Mouse (Mus musculus): Measurements from ENCODE around the gene Zfp651. TPM values are rescaled to one million over a fixed set of nuclear protein-coding genes. Genes with fewer than 3 reads are reported as not detected.

Gene Zfp651
- polyA plus RNA-seq, 1 experiment: 36.6 TPM

DNA sequence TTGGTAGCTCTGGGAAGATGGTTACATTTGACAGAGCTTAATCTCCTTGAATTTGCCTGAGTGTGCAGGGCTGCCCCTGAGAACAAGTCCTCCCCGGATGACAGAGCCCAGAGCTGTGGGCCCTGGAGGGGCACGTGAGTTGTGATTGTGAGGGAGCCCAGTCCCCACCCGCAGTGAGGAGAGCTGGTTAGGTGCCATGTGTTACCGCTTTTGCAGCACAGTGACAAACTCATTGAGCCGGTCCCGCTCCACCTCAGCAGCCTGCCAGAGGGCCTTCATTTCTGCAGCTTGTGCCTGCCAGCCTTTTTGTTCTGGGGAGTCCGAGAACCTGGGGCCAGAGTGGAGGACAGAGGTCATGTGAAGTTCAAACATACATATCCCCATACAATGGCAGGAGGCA, 48.8 kb downstream of the Zfp651 start:
- no peak overlapping the region for H3K4me3 ChIP-seq (ENCODE audit: insufficient read depth, low read length)
- H3K27ac ChIP-seq (ENCODE audit: insufficient read depth, low read length): no peak overlapping the region
- no peak for TF ChIP-seq POLR2A (IDR thresholded peaks at IDR 0.05; ENCODE audit: low read depth, low read length)
- no peak for TF ChIP-seq CTCF (IDR thresholded peaks at IDR 0.05; ENCODE audit: borderline replicate concordance, insufficient read depth, low read length)
- H3K4me1 ChIP-seq (ENCODE audit: control insufficient read depth, insufficient read depth, low read length): peaks cover 9% of the 10 kb centered on the region

GRCm38 (mm10) chr9:121808511-121808910, 49.4 kb downstream of the Zfp651 start:
- no peak overlapping the region for H3K27ac ChIP-seq (ENCODE audit: insufficient read depth, low read length)
- H3K4me3 ChIP-seq (ENCODE audit: insufficient read depth, low read length): no peak overlapping the region
- H3K4me1 ChIP-seq (ENCODE audit: control insufficient read depth, insufficient read depth, low read length): peaks cover 5% of the 10 kb centered on the region; the same call in 1 of the 2 replicates
- no peak for TF ChIP-seq CTCF (IDR thresholded peaks at IDR 0.05; ENCODE audit: borderline replicate concordance, insufficient read depth, low read length)
- no peak for TF ChIP-seq POLR2A (IDR thresholded peaks at IDR 0.05; ENCODE audit: low read depth, low read length)

DNA sequence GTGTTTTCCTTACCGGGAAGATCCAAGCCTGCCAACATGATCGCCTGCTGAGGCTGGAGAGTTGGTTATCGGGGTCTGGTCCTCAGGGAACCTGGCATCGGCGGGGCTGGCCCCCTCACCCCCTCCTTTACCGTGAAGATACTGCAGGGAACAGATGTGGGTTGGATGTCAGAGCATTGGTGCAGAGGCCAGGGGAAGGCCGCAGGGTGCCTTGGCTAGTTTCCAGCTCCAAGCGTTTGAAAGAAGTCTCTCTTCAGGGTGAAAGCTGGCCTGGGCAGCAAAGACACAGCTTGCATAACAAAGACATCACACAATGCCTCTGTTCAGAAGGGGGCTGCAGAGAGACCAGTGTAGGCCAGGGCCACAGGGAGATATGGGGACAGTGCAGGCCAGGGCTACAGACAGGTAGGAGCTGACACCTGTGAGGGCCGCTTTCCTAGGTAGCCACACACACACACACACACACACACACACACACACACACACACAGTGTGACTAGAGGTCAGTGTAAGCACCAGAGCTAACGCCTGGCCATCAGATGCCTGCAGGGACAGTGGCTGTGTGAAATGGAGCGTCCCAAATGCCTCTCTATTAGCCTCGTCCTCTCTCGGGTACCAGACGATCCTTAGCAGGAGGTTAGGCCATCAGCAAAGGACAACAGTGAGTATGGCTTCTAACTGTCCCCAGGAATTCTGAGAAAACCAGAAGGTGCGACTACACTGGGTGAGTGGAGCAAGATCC, 51.1 kb downstream of the Zfp651 start:
- H3K4me3 ChIP-seq (ENCODE audit: insufficient read depth, low read length): no peak overlapping the region
- no peak overlapping the region for H3K27ac ChIP-seq (ENCODE audit: insufficient read depth, low read length)
- no peak for TF ChIP-seq CTCF (IDR thresholded peaks at IDR 0.05; ENCODE audit: borderline replicate concordance, insufficient read depth, low read length)
- no peak for TF ChIP-seq POLR2A (IDR thresholded peaks at IDR 0.05; ENCODE audit: low read depth, low read length)
- no peaks in the 10 kb centered on the region for H3K4me1 ChIP-seq (ENCODE audit: control insufficient read depth, insufficient read depth, low read length)

DNA sequence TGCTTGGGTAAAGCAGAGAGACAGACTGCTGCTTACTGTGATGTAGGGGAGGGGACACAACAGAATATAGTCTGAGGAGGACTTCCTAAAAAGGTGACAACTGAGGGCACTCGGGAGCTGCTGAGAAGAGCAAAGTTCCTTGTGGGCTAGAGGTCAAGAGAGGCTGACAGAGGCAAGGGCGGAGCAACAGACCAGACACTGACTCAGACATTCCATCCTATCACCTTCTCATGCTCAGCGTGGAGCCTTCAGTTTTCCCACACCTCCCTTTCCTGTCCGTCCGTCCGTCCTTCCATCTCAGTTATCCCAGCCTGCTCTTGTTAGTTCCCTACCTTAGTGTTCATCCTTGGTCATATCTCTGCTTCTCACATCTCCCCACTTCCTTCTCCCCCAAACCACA, 56.1 kb downstream of the Zfp651 start:
- Histone ChIP-seq H3K4me3 (ENCODE audit: insufficient read depth, low read length) (no peak overlapping the region), H3K4me1 (ENCODE audit: control insufficient read depth, insufficient read depth, low read length) (no peaks in the 10 kb centered on the region), H3K27ac (ENCODE audit: insufficient read depth, low read length) (no peak overlapping the region)
- TF ChIP-seq CTCF (IDR thresholded peaks at IDR 0.05; ENCODE audit: borderline replicate concordance, insufficient read depth, low read length): no peak
- no peak for TF ChIP-seq POLR2A (IDR thresholded peaks at IDR 0.05; ENCODE audit: low read depth, low read length)

DNA sequence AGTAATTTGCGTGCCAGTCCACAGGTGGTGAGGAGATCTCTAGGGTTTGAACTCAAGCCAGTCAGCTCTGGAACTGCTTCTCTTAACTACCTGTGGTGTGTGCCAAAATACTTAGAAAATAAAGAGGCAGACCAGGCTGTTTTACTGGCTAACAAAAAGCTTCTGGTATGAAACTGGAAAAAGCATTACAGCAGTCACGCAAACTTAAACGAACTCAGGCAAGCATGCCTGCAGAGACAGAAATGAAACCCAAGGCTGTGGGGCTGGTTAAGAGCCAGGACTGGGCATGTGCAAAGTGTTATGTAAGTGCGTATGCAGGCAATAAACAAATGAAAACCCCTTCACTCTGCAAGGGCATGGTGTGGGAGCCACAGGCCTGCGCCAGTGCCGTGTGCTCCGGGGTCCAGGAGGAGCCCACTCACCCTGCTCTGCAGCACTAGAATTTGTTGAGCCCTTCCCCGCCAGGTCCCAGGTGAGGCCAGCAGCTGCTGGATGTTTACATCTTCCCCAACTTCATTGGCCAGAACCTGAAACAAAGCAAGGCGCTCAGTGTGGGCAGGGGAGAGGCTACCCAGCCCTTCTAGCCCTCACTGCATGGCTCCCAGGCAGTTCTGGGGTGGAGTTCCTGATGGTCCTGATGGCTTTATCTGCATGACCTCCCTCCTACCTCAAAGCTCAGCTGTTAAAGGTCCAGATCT, 60.1 kb downstream of the Zfp651 start:
- TF ChIP-seq POLR2A (IDR thresholded peaks at IDR 0.05; ENCODE audit: low read depth, low read length) (no peak), CTCF (IDR thresholded peaks at IDR 0.05; ENCODE audit: borderline replicate concordance, insufficient read depth, low read length) (no peak)
- no peak overlapping the region for H3K4me3 ChIP-seq (ENCODE audit: insufficient read depth, low read length)
- no peak overlapping the region for H3K27ac ChIP-seq (ENCODE audit: insufficient read depth, low read length)
- H3K4me1 ChIP-seq (ENCODE audit: control insufficient read depth, insufficient read depth, low read length): no peaks in the 10 kb centered on the region

DNA sequence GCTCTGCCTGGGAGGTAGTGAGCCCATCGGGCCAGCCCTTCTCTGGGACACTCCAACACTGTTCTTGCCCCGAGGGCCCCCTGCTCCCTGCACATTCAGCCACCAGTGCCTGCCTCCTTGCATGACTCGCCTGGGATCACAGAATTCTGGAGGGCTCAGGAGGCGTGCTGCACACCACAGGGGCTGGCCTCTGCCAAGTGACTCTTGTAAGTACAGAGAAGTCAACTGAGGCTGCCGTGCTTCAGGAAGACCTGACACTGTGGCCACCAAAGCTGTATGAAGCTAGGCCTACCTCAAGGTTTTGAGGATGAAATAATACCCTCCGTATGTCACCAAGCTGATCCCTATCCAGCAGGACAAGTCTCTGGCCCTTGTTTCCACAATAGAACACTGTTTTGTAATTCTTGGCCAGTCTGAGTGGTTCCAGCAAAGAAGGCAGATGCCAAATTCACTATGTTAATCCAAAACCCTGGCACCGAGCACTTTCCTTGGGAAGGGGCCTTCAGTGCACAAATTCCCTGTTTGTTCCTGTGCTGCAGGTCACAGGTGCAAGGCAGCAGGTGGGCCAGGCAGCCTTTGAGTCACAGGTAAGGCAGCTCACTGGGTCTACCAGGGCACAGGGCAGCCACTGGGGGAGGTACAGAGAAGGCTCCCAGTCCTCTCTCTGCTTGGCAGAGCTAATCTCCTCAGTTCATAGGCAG, 60.8 kb downstream of the Zfp651 start:
- no peak overlapping the region for H3K27ac ChIP-seq (ENCODE audit: insufficient read depth, low read length)
- no peak for TF ChIP-seq CTCF (IDR thresholded peaks at IDR 0.05; ENCODE audit: borderline replicate concordance, insufficient read depth, low read length)
- no peak for TF ChIP-seq POLR2A (IDR thresholded peaks at IDR 0.05; ENCODE audit: low read depth, low read length)
- no peaks in the 10 kb centered on the region for H3K4me1 ChIP-seq (ENCODE audit: control insufficient read depth, insufficient read depth, low read length)
- no peak overlapping the region for H3K4me3 ChIP-seq (ENCODE audit: insufficient read depth, low read length)

DNA sequence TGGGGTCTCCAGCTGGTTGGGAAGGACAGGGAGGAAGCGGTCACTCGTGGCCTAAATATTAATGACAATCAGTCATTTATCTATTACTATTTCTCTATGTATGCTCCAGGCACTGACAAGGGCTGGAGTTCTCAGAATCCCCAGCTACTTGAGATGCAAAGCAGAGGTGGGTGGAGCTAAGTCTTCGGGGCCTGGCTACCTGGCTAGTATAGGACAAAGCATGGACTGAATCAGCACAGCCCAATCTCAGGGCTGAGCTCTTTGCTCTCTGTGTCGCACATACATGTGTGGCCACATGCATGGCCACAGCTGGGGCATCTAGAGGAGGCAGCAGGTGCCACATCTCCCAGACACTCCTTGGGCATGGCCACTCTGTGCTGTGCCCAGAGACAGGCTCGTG, 61.6 kb downstream of the Zfp651 start:
- Histone ChIP-seq H3K4me1 (ENCODE audit: control insufficient read depth, insufficient read depth, low read length) (no peaks in the 10 kb centered on the region), H3K4me3 (ENCODE audit: insufficient read depth, low read length) (no peak overlapping the region), H3K27ac (ENCODE audit: insufficient read depth, low read length) (no peak overlapping the region)
- no peak for TF ChIP-seq CTCF (IDR thresholded peaks at IDR 0.05; ENCODE audit: borderline replicate concordance, insufficient read depth, low read length)
- no peak for TF ChIP-seq POLR2A (IDR thresholded peaks at IDR 0.05; ENCODE audit: low read depth, low read length)

Other genes starting within 250 kb of the Zfp651 start
- not detected in 2 replicates for gene Lyzl4, start 117.2 kb upstream of the Zfp651 start, polyA plus RNA-seq (2011; ENCODE audit: insufficient read length, low read depth, missing spikeins)
- gene Vipr1, start 116.6 kb upstream of the Zfp651 start, polyA plus RNA-seq (2011; ENCODE audit: insufficient read length, low read depth, missing spikeins): 0.14 TPM in 1 of 2 replicates, not detected in the other
- 9.3 and 11.2 TPM in 2 replicates for gene Sec22c, start 53.8 kb upstream of the Zfp651 start, polyA plus RNA-seq (2011; ENCODE audit: insufficient read length, low read depth, missing spikeins)
- gene Ss18l2, start 49.0 kb upstream of the Zfp651 start, polyA plus RNA-seq (2011; ENCODE audit: insufficient read length, low read depth, missing spikeins): 46.9 and 59.7 TPM in 2 replicates
- gene Nktr, start 40.2 kb upstream of the Zfp651 start, polyA plus RNA-seq (2011; ENCODE audit: insufficient read length, low read depth, missing spikeins): 134 and 169 TPM in 2 replicates
- not detected in 2 replicates for gene Klhl40, start 18.3 kb downstream of the Zfp651 start, polyA plus RNA-seq (2011; ENCODE audit: insufficient read length, low read depth, missing spikeins)
- not detected in 2 replicates for gene Hhatl, start 33.2 kb downstream of the Zfp651 start, polyA plus RNA-seq (2011; ENCODE audit: insufficient read length, low read depth, missing spikeins)
- not detected in 2 replicates for gene Ccdc13, start 80.1 kb downstream of the Zfp651 start, polyA plus RNA-seq (2011; ENCODE audit: insufficient read length, low read depth, missing spikeins)
- gene Higd1a, start 99.0 kb downstream of the Zfp651 start, polyA plus RNA-seq (2011; ENCODE audit: insufficient read length, low read depth, missing spikeins): 96.1 and 101 TPM in 2 replicates
- gene Ackr2, start 139.0 kb downstream of the Zfp651 start, polyA plus RNA-seq (2011; ENCODE audit: insufficient read length, low read depth, missing spikeins): not detected in 2 replicates
- not detected in 2 replicates for gene Cyp8b1, start 157.0 kb downstream of the Zfp651 start, polyA plus RNA-seq (2011; ENCODE audit: insufficient read length, low read depth, missing spikeins)
- 0.98 TPM in 1 of 2 replicates, not detected in the other for gene Fam198a, start 191.7 kb downstream of the Zfp651 start, polyA plus RNA-seq (2011; ENCODE audit: insufficient read length, low read depth, missing spikeins)
- 6.2 and 7.6 TPM in 2 replicates for gene Pomgnt2, start 237.8 kb downstream of the Zfp651 start, polyA plus RNA-seq (2011; ENCODE audit: insufficient read length, low read depth, missing spikeins)

Data from embryonic fibroblast, embryonic 13.5 days (primary cell).